Mouse (Mus musculus) lung, embryonic 16.5 days (tissue): Measurements from ENCODE around the gene Strada. TPM values are rescaled to one million over a fixed set of nuclear protein-coding genes. Genes with fewer than 3 reads are reported as not detected.

ENCODE experiments used
- ATAC-seq: fragments of 200-750 bp; cut with Nextera tagmentation; 2 replicates; pipeline ENCODE4 v1.8.0; 2017; ENCODE audit warnings: low read depth, mild to moderate bottlenecking, moderate library complexity
- H3K27ac ChIP-seq: fragments of 300-500 bp; sonication (generic); 2 replicates; pipeline ENCODE4 v1.5.1; 2014; ENCODE audit warnings: mild to moderate bottlenecking, control low read depth, low read length
- H3K27me3 ChIP-seq: fragments of 300-500 bp; sonication (generic); 2 replicates; pipeline ENCODE4 v1.6.1; 2014; ENCODE audit warnings: low read depth, low read length, mixed read lengths; ENCODE audit not compliant: control insufficient read depth, insufficient read depth
- H3K36me3 ChIP-seq: fragments of 300-500 bp; sonication (generic); 2 replicates; pipeline ENCODE4 v1.6.1; 2014; ENCODE audit warnings: low read length; ENCODE audit not compliant: control insufficient read depth, insufficient read depth
- H3K4me1 ChIP-seq: fragments of 300-500 bp; sonication (generic); replicated peaks from 2 replicates; pipeline ENCODE4 v1.6.1; 2014; ENCODE audit warnings: low read length, mixed read lengths; ENCODE audit not compliant: control insufficient read depth, insufficient read depth
- H3K4me2 ChIP-seq: fragments of 300-500 bp; sonication (generic); 2 replicates; pipeline ENCODE4 v1.6.1; 2014; ENCODE audit warnings: low read depth, low read length, control low read depth
- H3K4me3 ChIP-seq: fragments of 300-500 bp; sonication (generic); 2 replicates; pipeline ENCODE4 v1.5.1; 2014; ENCODE audit warnings: mild to moderate bottlenecking, low read length, control low read depth
- H3K9ac ChIP-seq: fragments of 300-500 bp; sonication (generic); 2 replicates; pipeline ENCODE4 v1.6.1; 2014; ENCODE audit warnings: low read length, control low read depth
- H3K9me3 ChIP-seq: fragments of 300-500 bp; sonication (generic); 2 replicates; pipeline ENCODE4 v1.6.1; 2016; ENCODE audit warnings: low read length; ENCODE audit not compliant: control insufficient read depth
- WGBS: fragments of 180-500 bp; shearing (Covaris S2); extraction: QIAGEN DNeasy Blood & Tissue Kit; methylation state at CpG from one replicate; pipeline ENCODE4 v1.1.7; 2014; 5-methylcytosine and 5-hydroxymethylcytosine counted together
- polyA plus RNA-seq: library from polyadenylated mRNA; unstranded; fragments of >200 nt; fragmentation: Nextera tagmentation; extraction: Ambion mirVana; gene quantifications from 2 replicates; pipeline ENCODE4 v1.2.1, GENCODE M21; 2015

The Strada gene
- polyA plus RNA-seq, 1 experiment from 2014 or later, result 24.2 TPM

DNA sequence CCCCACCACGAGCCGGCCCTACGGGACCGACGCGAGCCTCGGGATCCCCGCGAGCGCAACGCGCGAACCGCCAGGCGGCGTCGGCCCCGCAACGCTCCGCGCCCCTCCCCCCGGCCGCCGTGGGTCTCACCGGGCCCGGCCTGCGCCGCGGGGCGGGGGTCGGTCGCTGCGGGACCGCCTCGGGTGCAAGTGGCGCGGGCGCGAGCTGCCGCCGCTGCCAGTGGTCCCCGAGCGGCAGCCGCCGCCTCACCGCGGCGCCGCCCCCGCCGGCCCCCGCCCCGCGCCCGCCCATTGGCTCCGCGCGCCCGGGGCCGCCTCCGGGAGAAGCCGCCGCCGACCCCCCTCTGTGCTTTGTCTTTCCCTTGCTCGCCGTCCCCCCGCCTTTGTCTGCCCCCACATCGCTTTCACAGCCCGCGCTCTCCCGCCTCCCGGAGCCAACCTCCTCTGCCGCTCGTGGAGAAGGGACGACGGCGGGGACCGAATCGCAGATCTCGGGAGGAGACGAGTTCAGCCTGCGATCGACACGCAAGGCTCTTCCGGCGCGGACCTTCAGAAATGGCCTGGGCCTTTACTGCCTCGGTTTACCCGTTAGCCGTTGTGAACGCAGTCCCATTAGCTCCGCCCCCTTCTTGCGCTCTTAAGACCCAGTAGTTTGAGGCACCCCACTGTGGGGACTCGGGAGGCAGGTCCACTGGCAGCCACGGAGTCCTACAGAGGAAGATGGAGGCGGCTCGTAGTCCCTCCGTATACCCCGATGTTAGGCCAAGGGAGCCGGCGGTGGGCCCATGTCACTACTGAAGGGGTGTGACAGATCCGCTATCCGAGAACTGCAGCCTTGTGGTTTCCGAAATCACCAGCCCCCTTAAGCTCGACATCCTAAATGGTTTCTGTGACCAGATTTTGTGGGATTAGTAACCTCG is 41.8 kb downstream of the Strada start:
- Histone ChIP-seq H3K36me3 (peaks cover 18% of the 10 kb centered on the region), H3K9ac (peak overlapping the region; percentile 95), H3K27ac (peak overlapping the region; percentile 95), H3K4me1 (peaks cover 22% of the 10 kb centered on the region), H3K4me2 (peak overlapping the region; percentile 93), H3K27me3 (no peaks in the 10 kb centered on the region), H3K9me3 (no peaks in the 10 kb centered on the region), H3K4me3 (peak overlapping the region; percentile 86)
- ATAC-seq, result peak; percentile 80
- under 1% methylated on average over 62 of the region's 106 CpGs for WGBS

GRCm38 (mm10) chr11:106159216-106159920 is 42.6 kb downstream of the Strada start:
- Histone ChIP-seq H3K27ac (peak overlapping the region; percentile 95), H3K4me2 (peak overlapping the region; percentile 93), H3K4me1 (peaks cover 22% of the 10 kb centered on the region), H3K9ac (peak overlapping the region; percentile 95), H3K27me3 (no peaks in the 10 kb centered on the region), H3K4me3 (peak overlapping the region; percentile 86), H3K9me3 (no peaks in the 10 kb centered on the region), H3K36me3 (peaks cover 25% of the 10 kb centered on the region)
- 0% methylated on average over 23 of the region's 25 CpGs for WGBS
- peak; percentile 65 for ATAC-seq

GRCm38 (mm10) chr11:106158930-106159215 is 43.1 kb downstream of the Strada start:
- H3K4me1 ChIP-seq, result peaks cover 22% of the 10 kb centered on the region
- WGBS, result 24% methylated on average over 9 of the region's 9 CpGs
- H3K27ac ChIP-seq, result peak overlapping the region; percentile 95
- peak overlapping the region; percentile 95 for H3K9ac ChIP-seq
- H3K27me3 ChIP-seq, result no peaks in the 10 kb centered on the region
- peaks cover 30% of the 10 kb centered on the region for H3K36me3 ChIP-seq
- ATAC-seq, result peak; percentile 30; the same call in 1 of the 2 replicates
- H3K4me2 ChIP-seq, result peak overlapping the region; percentile 93
- H3K9me3 ChIP-seq, result no peaks in the 10 kb centered on the region
- H3K4me3 ChIP-seq, result peak overlapping the region; percentile 86

DNA sequence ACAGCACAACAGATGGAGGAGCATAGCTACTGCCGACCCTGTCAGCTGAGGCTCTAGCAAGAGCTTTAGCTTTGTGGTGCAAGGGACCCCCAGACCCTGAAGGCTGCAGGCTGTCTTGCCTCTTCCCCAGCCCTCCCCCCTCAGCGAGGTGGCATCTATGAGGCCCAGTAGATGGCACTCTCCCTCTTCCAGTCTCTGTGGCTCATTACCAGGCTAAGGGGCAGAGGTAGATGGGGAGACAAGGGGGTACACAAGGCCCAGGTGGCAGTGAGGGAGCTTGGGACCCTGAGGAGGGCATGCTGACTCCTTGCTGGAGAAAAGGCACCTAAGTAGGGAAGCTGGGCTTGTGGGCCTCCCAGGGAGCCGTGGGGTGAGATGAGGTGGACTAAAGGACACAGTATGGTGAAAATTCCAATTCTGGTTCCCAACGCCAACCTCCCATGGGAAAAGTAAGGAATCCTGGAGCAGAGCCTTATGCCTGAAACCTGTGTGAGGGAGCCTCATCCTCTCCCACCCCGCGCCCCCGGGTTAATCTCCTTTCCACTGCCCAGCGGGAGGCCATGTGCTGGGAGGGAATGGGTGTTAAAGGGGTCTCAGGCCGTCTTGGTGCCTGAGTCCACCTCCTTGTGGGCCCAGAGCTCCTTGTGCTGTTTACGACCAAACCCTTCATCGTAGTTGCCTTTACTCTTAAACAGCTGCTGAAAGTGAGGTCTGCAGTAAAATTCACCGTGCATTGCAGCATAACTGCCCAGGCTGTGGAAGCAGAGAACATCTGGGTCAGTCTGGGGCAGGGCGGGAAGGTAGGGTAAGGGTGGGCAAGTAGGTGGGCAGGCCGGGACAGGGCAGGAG is 43.7 kb downstream of the Strada start:
- WGBS, result 54% methylated on average over 14 of the region's 14 CpGs
- H3K9me3 ChIP-seq, result no peaks in the 10 kb centered on the region
- peaks cover 32% of the 10 kb centered on the region for H3K36me3 ChIP-seq
- peak overlapping the region; percentile 95 for H3K27ac ChIP-seq
- no peaks in the 10 kb centered on the region for H3K27me3 ChIP-seq
- peaks cover 20% of the 10 kb centered on the region for H3K4me1 ChIP-seq
- H3K4me3 ChIP-seq, result peak overlapping the region; percentile 86
- peak overlapping the region; percentile 95 for H3K9ac ChIP-seq
- peak overlapping the region; percentile 93 for H3K4me2 ChIP-seq
- no peak; the same call in 1 of the 2 replicates for ATAC-seq

GRCm38 (mm10) chr11:106157154-106157553 is 44.8 kb downstream of the Strada start:
- Histone ChIP-seq H3K27me3 (no peaks in the 10 kb centered on the region), H3K9me3 (no peaks in the 10 kb centered on the region), H3K4me2 (no peak overlapping the region), H3K36me3 (peaks cover 29% of the 10 kb centered on the region), H3K4me1 (peaks cover 19% of the 10 kb centered on the region), H3K27ac (no peak overlapping the region), H3K4me3 (no peak overlapping the region), H3K9ac (no peak overlapping the region)
- WGBS, result 75% methylated on average over 7 of the region's 7 CpGs
- no peak for ATAC-seq

GRCm38 (mm10) chr11:106156257-106156656 is 45.7 kb downstream of the Strada start:
- H3K27ac ChIP-seq, result no peak overlapping the region
- peaks cover 36% of the 10 kb centered on the region for H3K36me3 ChIP-seq
- no peaks in the 10 kb centered on the region for H3K9me3 ChIP-seq
- no peak overlapping the region for H3K9ac ChIP-seq
- no peaks in the 10 kb centered on the region for H3K27me3 ChIP-seq
- H3K4me2 ChIP-seq, result no peak overlapping the region
- WGBS, result 76% methylated on average over 1 of the region's 1 CpGs
- no peak for ATAC-seq
- peaks cover 17% of the 10 kb centered on the region for H3K4me1 ChIP-seq
- H3K4me3 ChIP-seq, result no peak overlapping the region

- H3K4me1 ChIP-seq, result peaks cover 12% of the 10 kb centered on the region
- H3K27me3 ChIP-seq, result no peaks in the 10 kb centered on the region
- H3K9ac ChIP-seq, result no peak overlapping the region
- no peaks in the 10 kb centered on the region for H3K9me3 ChIP-seq
- no peak overlapping the region for H3K4me3 ChIP-seq
- 54% methylated on average over 3 of the region's 3 CpGs for WGBS
- H3K36me3 ChIP-seq, result peaks cover 41% of the 10 kb centered on the region
- no peak overlapping the region for H3K27ac ChIP-seq
- no peak overlapping the region for H3K4me2 ChIP-seq
- ATAC-seq, result no peak
These were observed 46.2 kb downstream of the Strada start for GRCm38 (mm10) chr11:106155761-106156160.

DNA sequence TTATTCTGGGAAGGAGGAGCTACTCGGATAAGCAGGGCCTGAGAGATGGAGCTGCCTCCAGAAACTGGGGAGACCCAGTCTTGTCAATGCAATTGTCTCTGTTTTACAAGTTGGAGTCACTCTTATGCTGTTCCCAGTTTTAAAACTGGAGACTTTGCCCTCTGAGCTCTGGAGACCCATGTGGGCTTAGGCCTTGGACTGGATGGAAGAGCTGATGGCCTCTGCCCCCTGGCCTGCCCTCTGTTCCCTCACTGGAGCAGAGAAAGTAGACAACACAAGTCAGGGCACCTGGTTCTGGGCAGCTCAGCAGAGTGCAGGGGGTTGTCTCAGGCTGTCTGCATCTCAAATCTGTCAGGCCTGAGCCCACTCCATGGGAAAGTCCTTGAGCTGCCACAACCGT is 47.2 kb downstream of the Strada start:
- H3K9me3 ChIP-seq, result no peaks in the 10 kb centered on the region
- peaks cover 49% of the 10 kb centered on the region for H3K36me3 ChIP-seq
- H3K27ac ChIP-seq, result no peak overlapping the region
- peaks cover 10% of the 10 kb centered on the region for H3K4me1 ChIP-seq
- no peak overlapping the region for H3K4me2 ChIP-seq
- H3K27me3 ChIP-seq, result no peaks in the 10 kb centered on the region
- no peak overlapping the region for H3K4me3 ChIP-seq
- no peak for ATAC-seq
- H3K9ac ChIP-seq, result no peak overlapping the region
- 35% methylated on average over 2 of the region's 2 CpGs for WGBS

DNA sequence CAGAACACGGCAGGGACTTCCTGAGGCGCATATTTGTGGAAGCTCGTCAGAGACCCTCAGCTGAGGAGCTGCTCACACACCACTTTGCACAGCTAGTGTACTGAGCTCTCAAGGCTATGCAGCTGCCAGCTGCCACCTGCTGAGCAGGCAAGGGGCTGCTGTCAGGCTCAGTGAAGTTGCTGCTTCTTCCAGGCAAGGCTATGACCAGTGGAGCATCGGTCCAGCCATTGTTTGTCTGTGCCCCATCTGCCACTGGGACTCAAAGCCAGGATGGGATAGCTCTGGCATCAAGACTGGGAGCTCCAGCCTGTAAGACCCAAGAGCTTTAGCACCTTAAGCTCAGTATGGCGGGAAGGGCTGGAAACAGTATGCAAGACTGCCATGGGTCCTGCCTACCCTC is 47.9 kb downstream of the Strada start:
- Histone ChIP-seq H3K4me2 (no peak overlapping the region), H3K9ac (no peak overlapping the region), H3K27ac (no peak overlapping the region), H3K4me3 (no peak overlapping the region), H3K4me1 (peaks cover 10% of the 10 kb centered on the region), H3K9me3 (no peaks in the 10 kb centered on the region), H3K27me3 (no peaks in the 10 kb centered on the region), H3K36me3 (peaks cover 56% of the 10 kb centered on the region)
- WGBS, result 70% methylated on average over 5 of the region's 5 CpGs
- ATAC-seq, result no peak
